1 mouse cellular context compared by ENCODE assay signal in the genomic region with DNA sequence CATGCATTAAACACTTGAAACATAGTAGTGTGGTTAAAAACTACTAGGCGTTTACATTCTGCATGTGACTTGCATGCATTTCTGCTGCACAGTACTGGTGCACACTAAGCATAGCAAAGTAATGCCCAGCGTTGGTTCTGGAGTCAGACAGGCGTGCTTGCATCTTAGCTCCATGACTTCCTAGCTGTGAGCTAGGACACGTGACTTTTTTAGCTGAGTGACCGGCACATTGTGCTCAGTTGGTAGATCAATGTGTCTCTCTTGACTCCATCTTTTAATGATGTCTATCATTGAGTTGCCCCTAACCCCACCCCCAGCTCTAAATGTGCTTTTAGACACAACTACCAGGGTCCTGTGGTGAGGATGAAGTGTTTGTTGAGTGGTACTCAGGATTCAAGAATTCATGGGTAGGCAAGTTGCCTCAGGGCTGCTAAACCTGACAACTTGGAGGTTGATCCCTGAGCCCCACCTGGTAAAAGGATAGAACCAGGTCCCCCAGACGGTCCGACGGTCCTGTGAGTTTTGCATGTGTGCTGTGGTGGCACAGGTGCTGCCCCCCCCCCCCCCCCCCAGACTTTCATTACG.
TF ChIP-seq lines count a peak whose summit lies in the region.

No protein-coding gene starts in this region.

TF ChIP-seq in CH12.LX, 34 proteins besides CTCF, POLR2A, EP300 and RAD21 (continued from another document):
- TF ChIP-seq MAX (IDR thresholded peaks at IDR 0.05; ENCODE audit: low read length) (peak; percentile 36; the same call in 1 of the 2 replicates), ELF1 (IDR thresholded peaks at IDR 0.05; ENCODE audit: low read depth, low read length) (no peak), BHLHE40 (IDR thresholded peaks at IDR 0.05; ENCODE audit: low read depth, low read length) (peak; percentile 54)
